Mouse (Mus musculus) erythroblast, embryonic 14.5 days (primary cell): ENCODE data around the gene Gm48551.

ENCODE experiments used
- GATA1 ChIP-seq: IDR thresholded peaks from 2 replicates; pipeline ENCODE4 v1.6.1; 2012; ENCODE audit warnings: low read length, inconsistent platforms, mixed read lengths
- TAL1 ChIP-seq: IDR thresholded peaks from 3 replicates; pipeline ENCODE4 v1.6.1; 2012; ENCODE audit warnings: low read length, inconsistent platforms, mixed read lengths

GRCm38 (mm10) chr10:81342686-81343505, 41.4 kb upstream of the Gm48551 start, which contains the start of gene Gipc3:
- TF ChIP-seq GATA1, result no peak
- TF ChIP-seq TAL1, result no peak
